Mouse (Mus musculus) embryonic fibroblast, embryonic 13.5 days (primary cell): ENCODE measurements around the gene Sh3bp5l.

ENCODE experiments used
- CTCF ChIP-seq: IDR thresholded peaks from 2 replicates; pipeline ENCODE4 v1.5.1; 2011; ENCODE audit warnings: mild to moderate bottlenecking, control low read depth, low read length, moderate library complexity, borderline replicate concordance; ENCODE audit not compliant: insufficient read depth
- POLR2A ChIP-seq: IDR thresholded peaks from 2 replicates; pipeline ENCODE4 v1.6.1; 2011; ENCODE audit warnings: low read depth, mild to moderate bottlenecking, control low read depth, low read length, moderate library complexity

DNA sequence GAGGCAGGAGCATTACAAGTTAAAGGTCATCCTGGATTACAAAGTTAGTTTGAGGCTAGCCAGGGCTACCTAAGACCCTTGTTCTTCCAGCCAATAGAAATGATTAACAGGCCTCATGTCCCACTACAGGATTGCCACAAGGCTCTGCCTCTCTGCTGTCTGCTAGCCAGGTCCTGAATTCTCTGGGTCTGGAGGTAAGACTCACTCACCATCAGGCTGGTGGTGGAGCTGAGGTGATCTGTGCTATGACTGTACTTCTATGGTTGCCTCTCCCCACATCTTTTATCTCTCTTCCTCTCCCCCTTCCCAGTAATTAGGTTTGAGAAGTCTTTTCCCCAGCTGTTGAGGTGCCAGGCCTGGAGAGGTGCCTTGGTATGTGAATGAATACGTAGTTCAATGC lies 49.0 kb downstream of the Sh3bp5l start:
- TF ChIP-seq POLR2A (no peak), CTCF (no peak)
